Mouse (Mus musculus) lung, embryonic 15.5 days (tissue): ENCODE data around the gene Rps6. TPM values are rescaled to one million over a fixed set of nuclear protein-coding genes. Genes with fewer than 3 reads are reported as not detected.
A peak's percentile ranks its signal among the peaks of the same experiment; 100 is the strongest.

Experiments
- ATAC-seq: fragments of 200-750 bp; cut with Nextera tagmentation; 2 replicates; pipeline ENCODE4 v1.8.0; 2017; ENCODE audit warnings: moderate number of reproducible peaks, borderline replicate concordance; ENCODE audit not compliant: low FRiP score, low TSS enrichment; ENCODE audit errors: extremely low read depth
- H3K27ac ChIP-seq: fragments of 300-500 bp; sonication (generic); 2 replicates; pipeline ENCODE4 v1.5.1; 2015; ENCODE audit warnings: moderate library complexity, mild to moderate bottlenecking, inconsistent platforms
- H3K27me3 ChIP-seq: fragments of 300-500 bp; sonication (generic); 2 replicates; pipeline ENCODE4 v1.6.1; 2015; ENCODE audit warnings: inconsistent platforms
- H3K36me3 ChIP-seq: fragments of 300-500 bp; sonication (generic); 2 replicates; pipeline ENCODE4 v1.6.1; 2015; ENCODE audit warnings: inconsistent platforms
- H3K4me1 ChIP-seq: fragments of 300-500 bp; sonication (generic); 2 replicates; pipeline ENCODE4 v1.6.1; 2015; ENCODE audit warnings: inconsistent platforms
- H3K4me2 ChIP-seq: fragments of 300-500 bp; sonication (generic); 2 replicates; pipeline ENCODE4 v1.6.1; 2015; ENCODE audit warnings: inconsistent platforms, mild to moderate bottlenecking, moderate library complexity
- H3K4me3 ChIP-seq: fragments of 300-500 bp; sonication (generic); 2 replicates; pipeline ENCODE4 v1.5.1; 2015; ENCODE audit warnings: mild to moderate bottlenecking, inconsistent platforms
- H3K9ac ChIP-seq: fragments of 300-500 bp; sonication (generic); 2 replicates; pipeline ENCODE4 v1.6.1; 2015; ENCODE audit warnings: inconsistent platforms
- H3K9me3 ChIP-seq: fragments of 300-500 bp; sonication (generic); 2 replicates; pipeline ENCODE4 v1.6.1; 2016; ENCODE audit warnings: inconsistent platforms
- WGBS: fragments of 180-500 bp; shearing (Covaris S2); methylation state at CpG from one replicate; pipeline ENCODE4 v1.1.7; 2015; 5-methylcytosine and 5-hydroxymethylcytosine counted together
- polyA plus RNA-seq: library from polyadenylated mRNA; unstranded; fragments of >200 nt; fragmentation: Nextera tagmentation; extraction: Ambion mirVana; gene quantifications from 2 replicates; pipeline ENCODE4 v1.2.1, GENCODE M21; 2015

Gene Rps6
- polyA plus RNA-seq, 1 experiment from 2014 or later = 689 TPM

GRCm38 (mm10) chr4:86881178-86881577, 24.0 kb upstream of the Rps6 start:
- 87% methylated on average over 4 of the region's 4 CpGs for WGBS
- ATAC-seq = no peak
- Histone ChIP-seq H3K4me1 (0 out of 2 replicates have a peak, but pooled peaks cover 3% of the 10 kb centered on the region), H3K27ac (no peak overlapping the region), H3K9ac (no peak overlapping the region), H3K9me3 (no peaks in the 10 kb centered on the region), H3K4me2 (no peak overlapping the region), H3K27me3 (no peaks in the 10 kb centered on the region), H3K4me3 (no peak overlapping the region), H3K36me3 (no peaks in the 10 kb centered on the region)

DNA sequence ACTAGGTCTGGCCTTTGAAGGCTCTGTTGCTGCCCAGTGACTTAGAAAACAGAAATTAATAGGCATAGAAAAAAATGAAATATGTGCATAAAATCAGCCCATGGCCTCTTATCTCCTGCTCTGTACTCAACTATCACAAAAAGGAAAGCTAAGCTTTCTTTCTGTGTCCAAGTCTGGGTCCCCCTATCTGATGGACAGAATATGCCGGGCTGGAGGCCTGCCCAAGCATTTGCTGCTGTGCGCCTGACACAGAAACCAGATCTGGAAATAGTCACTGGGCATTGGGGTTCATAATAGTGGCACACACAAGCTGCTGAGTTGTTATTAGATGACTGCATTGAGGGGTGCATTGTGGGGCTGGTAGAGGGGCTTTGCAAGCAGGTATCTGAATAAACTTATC, 22.3 kb upstream of the Rps6 start:
- Histone ChIP-seq H3K9me3 (no peaks in the 10 kb centered on the region), H3K4me2 (no peak overlapping the region), H3K4me1 (0 out of 2 replicates have a peak, but pooled peaks cover 4% of the 10 kb centered on the region), H3K27ac (no peak overlapping the region), H3K36me3 (no peaks in the 10 kb centered on the region), H3K9ac (no peak overlapping the region), H3K4me3 (no peak overlapping the region), H3K27me3 (0 out of 2 replicates have a peak, but pooled peaks cover 5% of the 10 kb centered on the region)
- ATAC-seq = no peak
- WGBS = 96% methylated on average over 2 of the region's 2 CpGs

DNA sequence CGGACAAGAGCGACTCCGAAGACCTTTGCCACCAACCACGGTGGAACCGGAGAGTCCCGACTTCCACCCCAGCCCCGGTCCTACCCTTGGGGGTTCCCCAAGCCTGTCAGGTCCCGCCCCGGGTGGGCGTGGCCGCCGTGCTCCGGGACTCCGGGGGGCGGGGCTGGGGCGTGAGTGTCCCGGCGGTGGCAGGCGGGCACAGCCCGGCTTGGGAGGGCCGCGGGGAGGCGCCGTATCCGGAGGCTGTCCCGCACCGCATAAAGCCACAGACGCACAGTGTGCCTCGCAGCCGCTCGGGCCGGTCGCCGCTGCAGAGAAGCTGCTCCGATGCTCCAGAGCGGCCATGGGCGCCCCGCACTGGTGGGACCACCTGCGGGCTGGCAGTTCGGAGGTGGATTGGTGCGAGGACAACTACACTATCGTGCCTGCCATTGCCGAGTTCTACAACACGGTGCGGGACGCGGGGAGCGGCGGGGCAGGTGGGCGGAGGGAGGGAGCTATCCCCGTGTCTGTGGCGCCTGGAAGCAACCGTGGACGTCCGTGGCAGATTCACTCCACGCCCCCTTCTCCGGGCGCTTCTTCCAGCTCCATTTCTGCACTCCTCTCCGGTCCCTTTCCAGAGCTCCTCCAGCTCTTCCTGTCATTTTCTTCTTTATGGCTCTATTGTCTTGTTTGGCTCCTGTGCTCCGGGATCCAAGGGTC, 17.1 kb upstream of the Rps6 start, which contains the start of gene Acer2:
TSS of gene Acer2 (plus strand) at position 251 of the 702 bp plus-strand sequence.
- H3K9ac ChIP-seq = peak within 1 kb of the TSS; percentile 68
- 0 out of 2 replicates have a peak, but pooled peaks cover 5% of the 10 kb centered on the region for H3K27me3 ChIP-seq
- H3K9me3 ChIP-seq = no peaks in the 10 kb centered on the region
- peak within 1 kb of the TSS; percentile 99 for H3K4me2 ChIP-seq
- 0% methylated on average over 60 of the region's 60 CpGs for WGBS
- no peaks in the 10 kb centered on the region for H3K36me3 ChIP-seq
- H3K27ac ChIP-seq = 0 out of 2 replicates have a peak within 1 kb of the TSS, but pooled peaks have one; percentile 2
- H3K4me1 ChIP-seq = 0 out of 2 replicates have a peak, but pooled peaks cover 4% of the 10 kb centered on the region
- ATAC-seq = peak; percentile 97
- H3K4me3 ChIP-seq = peak within 1 kb of the TSS; percentile 78

DNA sequence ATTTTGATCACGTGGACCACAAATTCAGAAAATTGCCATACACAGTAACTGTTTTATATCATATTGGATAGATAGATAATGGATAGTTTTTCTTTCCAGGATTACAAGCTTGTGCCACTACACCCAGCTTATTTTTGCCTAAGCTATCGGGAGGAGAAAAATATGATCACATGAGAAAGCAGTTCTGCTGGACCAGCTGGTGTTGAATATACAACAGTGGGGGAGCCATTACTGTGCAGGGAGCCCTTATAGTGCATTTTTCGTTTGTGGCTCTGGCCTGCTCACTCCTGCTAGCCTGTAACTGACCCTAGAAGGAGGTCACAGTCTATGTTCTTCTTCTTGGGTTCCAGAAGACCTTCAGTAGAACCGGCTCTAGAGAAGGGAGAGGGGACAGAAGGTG, 15.9 kb upstream of the Rps6 start:
- H3K4me1 ChIP-seq = 0 out of 2 replicates have a peak, but pooled peaks cover 4% of the 10 kb centered on the region
- 45% methylated on average over 4 of the region's 4 CpGs for WGBS

GRCm38 (mm10) chr4:86871988-86872387, 14.8 kb upstream of the Rps6 start:
- Histone ChIP-seq H3K9ac (no peak overlapping the region), H3K4me3 (no peak overlapping the region), H3K27ac (no peak overlapping the region), H3K36me3 (no peaks in the 10 kb centered on the region), H3K27me3 (0 out of 2 replicates have a peak, but pooled peaks cover 5% of the 10 kb centered on the region), H3K4me1 (0 out of 2 replicates have a peak, but pooled peaks cover 4% of the 10 kb centered on the region), H3K4me2 (no peak overlapping the region), H3K9me3 (no peaks in the 10 kb centered on the region)
- no peak for ATAC-seq

More for the DNA sequence above, 15.9 kb upstream of the Rps6 start:
- H3K36me3 ChIP-seq = no peaks in the 10 kb centered on the region
- H3K27ac ChIP-seq = no peak overlapping the region
- H3K27me3 ChIP-seq = 0 out of 2 replicates have a peak, but pooled peaks cover 5% of the 10 kb centered on the region
- no peak overlapping the region for H3K9ac ChIP-seq
- no peaks in the 10 kb centered on the region for H3K9me3 ChIP-seq
- no peak overlapping the region for H3K4me2 ChIP-seq
- ATAC-seq = no peak
- no peak overlapping the region for H3K4me3 ChIP-seq

DNA sequence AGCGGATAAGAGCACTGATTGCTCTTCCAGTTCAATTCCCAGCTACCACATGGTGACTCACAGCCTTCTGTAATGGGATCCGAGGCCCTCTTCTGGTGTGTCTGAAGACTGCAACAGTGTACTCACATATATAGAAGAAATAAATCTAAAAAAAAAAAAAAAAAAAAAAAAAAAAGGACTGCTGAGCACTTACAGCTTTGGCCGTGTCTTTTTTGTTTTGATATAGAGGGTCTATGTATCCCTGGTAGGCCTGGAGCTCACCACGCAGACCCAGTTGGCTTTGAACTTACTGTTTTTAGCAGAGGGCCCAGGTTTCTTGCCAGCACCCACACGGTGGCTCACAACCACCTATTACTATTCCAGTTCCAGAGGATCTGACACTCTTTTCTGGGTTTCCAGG, 6.9 kb upstream of the Rps6 start:
- no peak overlapping the region for H3K4me3 ChIP-seq
- H3K4me1 ChIP-seq = no peaks in the 10 kb centered on the region
- no peaks in the 10 kb centered on the region for H3K9me3 ChIP-seq
- H3K36me3 ChIP-seq = no peaks in the 10 kb centered on the region
- no peak overlapping the region for H3K9ac ChIP-seq
- no peak overlapping the region for H3K27ac ChIP-seq
- ATAC-seq = no peak
- no peaks in the 10 kb centered on the region for H3K27me3 ChIP-seq
- no peak overlapping the region for H3K4me2 ChIP-seq
- WGBS = 76% methylated on average over 5 of the region's 5 CpGs

- Histone ChIP-seq H3K4me2 (peak overlapping the region; percentile 89), H3K9me3 (no peaks in the 10 kb centered on the region), H3K9ac (peak overlapping the region; percentile 74), H3K36me3 (peaks cover 22% of the 10 kb centered on the region), H3K4me3 (peak overlapping the region; percentile 77), H3K4me1 (peaks cover 12% of the 10 kb centered on the region), H3K27ac (no peak overlapping the region), H3K27me3 (no peaks in the 10 kb centered on the region)
- 64% methylated on average over 12 of the region's 12 CpGs for WGBS
- no peak for ATAC-seq
Measured at GRCm38 (mm10) chr4:86858070-86858440, 843 bp upstream of the Rps6 start.

- Histone ChIP-seq H3K4me1 (peaks cover 12% of the 10 kb centered on the region), H3K27me3 (no peaks in the 10 kb centered on the region), H3K36me3 (peaks cover 31% of the 10 kb centered on the region), H3K9ac (peak overlapping the region; percentile 95), H3K4me2 (peak overlapping the region; percentile 58), H3K9me3 (no peaks in the 10 kb centered on the region), H3K27ac (peak overlapping the region; percentile 94), H3K4me3 (peak overlapping the region; percentile 77)
- WGBS = 1% methylated on average over 50 of the region's 50 CpGs
- no peak; the same call in 1 of the 2 replicates for ATAC-seq
Measured at GRCm38 (mm10) chr4:86856304-86857112, 704 bp downstream of the Rps6 start.

DNA sequence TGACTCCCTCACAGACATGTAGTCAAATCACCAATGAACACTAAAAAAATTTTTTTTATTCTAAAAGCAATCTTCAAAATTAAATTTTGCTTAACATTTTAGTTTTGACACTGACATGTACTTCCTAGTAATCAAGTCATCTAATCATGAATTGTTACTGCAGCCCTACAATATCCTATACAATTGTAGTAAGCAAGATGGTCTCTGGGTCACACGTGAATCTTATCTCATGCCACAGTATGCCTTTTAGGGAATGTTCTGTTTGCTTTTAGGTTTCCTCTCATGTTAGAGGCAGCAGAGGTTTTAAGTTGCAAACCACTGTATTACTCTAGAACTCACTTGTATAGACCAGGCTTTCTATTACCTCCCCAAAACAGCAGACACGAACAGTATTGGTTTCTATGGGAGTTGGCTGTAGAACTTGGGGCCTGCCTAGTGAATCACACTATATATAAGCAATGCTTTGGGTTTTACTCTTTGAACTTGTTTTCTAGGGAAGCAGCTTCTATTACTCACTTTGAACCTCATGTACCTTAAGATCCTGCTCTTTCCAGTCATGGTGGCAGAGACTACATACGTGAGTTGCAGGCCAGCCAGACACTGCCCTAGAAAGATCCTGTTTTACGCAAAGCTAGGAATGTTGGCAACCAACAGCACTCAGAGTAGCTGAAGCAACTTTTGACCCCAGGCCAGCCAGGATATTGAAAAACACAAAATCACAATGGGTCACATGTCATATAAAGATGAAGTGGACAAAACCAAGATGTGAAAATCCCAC, 4.2 kb downstream of the Rps6 start:
- ATAC-seq = no peak
- Histone ChIP-seq H3K36me3 (peaks cover 41% of the 10 kb centered on the region), H3K27ac (no peak overlapping the region), H3K9me3 (no peaks in the 10 kb centered on the region), H3K4me1 (peaks cover 7% of the 10 kb centered on the region), H3K4me2 (no peak overlapping the region), H3K4me3 (no peak overlapping the region), H3K9ac (no peak overlapping the region), H3K27me3 (no peaks in the 10 kb centered on the region)
- 83% methylated on average over 4 of the region's 4 CpGs for WGBS

DNA sequence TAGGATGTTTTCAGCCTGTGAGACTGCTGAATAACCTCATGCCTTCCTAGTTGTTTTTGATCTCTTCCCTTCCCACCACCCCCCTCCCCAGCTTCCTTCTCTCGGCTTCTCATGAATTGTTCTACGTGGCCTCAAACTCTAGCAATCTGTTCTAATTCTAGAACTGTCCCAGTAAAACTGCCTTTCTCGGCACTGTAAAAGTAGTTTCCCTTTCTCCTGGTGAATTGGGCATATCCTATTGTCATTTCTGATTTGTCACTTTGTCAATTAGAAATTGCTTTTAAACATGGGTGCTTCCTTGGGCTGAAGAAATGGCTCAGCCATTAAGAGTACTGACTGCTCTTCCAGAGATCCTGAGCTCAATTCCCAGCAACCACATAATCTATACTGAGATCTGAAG, 5.2 kb downstream of the Rps6 start:
- Histone ChIP-seq H3K9me3 (no peaks in the 10 kb centered on the region), H3K27me3 (no peaks in the 10 kb centered on the region), H3K36me3 (peaks cover 45% of the 10 kb centered on the region), H3K4me1 (peaks cover 4% of the 10 kb centered on the region; the same call in 1 of the 2 replicates), H3K9ac (no peak overlapping the region), H3K4me2 (no peak overlapping the region), H3K4me3 (no peak overlapping the region), H3K27ac (no peak overlapping the region)
- WGBS = 59% methylated on average over 3 of the region's 3 CpGs
- no peak for ATAC-seq

- no peak overlapping the region for H3K4me2 ChIP-seq
- H3K4me3 ChIP-seq = no peak overlapping the region
- H3K4me1 ChIP-seq = peaks cover 4% of the 10 kb centered on the region; the same call in 1 of the 2 replicates
- H3K36me3 ChIP-seq = peaks cover 49% of the 10 kb centered on the region
- H3K9me3 ChIP-seq = no peaks in the 10 kb centered on the region
- H3K27ac ChIP-seq = no peak overlapping the region
- ATAC-seq = no peak
- no peak overlapping the region for H3K9ac ChIP-seq
- WGBS = 70% methylated on average over 2 of the region's 2 CpGs
- H3K27me3 ChIP-seq = no peaks in the 10 kb centered on the region
Measured at GRCm38 (mm10) chr4:86851331-86851730, 5.9 kb downstream of the Rps6 start.
